Mouse (Mus musculus): ENCODE measurements around the gene Chd8. TPM values are rescaled to one million over a fixed set of nuclear protein-coding genes. Genes with fewer than 3 reads are reported as not detected.

Chd8 gene
- 31.7 and 45.7 TPM in 2 replicates for polyA plus RNA-seq (2012; rRNA removed; ENCODE audit: low replicate concordance)

DNA sequence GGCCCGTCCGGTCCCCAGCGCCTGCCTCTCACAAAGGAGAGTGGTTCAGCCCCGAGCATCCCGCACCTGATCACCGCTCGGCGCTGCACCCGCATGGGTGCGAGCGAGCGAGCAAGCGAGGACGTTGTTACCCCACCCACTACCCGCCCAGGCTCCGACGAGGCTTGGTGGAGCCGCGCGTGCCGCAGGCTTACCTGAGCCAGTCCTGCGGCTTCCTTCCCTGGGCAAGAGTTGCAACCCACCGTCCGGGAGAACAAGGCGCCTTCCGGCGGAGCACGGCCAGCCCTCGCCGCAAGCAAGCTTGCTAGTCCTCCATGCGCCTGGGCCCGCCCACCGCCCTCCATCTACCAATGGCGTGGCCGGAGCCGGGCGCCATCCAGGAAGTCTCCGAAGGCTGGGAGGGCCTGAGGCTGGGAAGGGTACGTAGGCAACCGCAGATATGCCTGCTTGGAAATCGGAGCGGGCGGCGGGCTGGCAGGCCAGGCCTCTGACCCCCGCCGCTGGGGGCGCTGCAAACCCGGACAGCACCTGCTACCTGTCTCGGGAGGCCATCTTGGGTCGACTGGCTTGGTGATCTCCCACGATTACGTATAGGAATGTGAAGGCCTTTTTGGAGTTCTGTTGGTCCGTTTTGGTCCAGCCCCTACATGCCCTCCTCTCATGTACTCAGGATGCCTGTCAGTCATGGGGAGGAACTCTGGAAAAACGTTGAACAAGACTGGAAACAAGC lies at the start of gene Chd8:
Gene Chd8, minus strand, starts transcription at position 297 of the 730 bp plus-strand sequence.

DNA sequence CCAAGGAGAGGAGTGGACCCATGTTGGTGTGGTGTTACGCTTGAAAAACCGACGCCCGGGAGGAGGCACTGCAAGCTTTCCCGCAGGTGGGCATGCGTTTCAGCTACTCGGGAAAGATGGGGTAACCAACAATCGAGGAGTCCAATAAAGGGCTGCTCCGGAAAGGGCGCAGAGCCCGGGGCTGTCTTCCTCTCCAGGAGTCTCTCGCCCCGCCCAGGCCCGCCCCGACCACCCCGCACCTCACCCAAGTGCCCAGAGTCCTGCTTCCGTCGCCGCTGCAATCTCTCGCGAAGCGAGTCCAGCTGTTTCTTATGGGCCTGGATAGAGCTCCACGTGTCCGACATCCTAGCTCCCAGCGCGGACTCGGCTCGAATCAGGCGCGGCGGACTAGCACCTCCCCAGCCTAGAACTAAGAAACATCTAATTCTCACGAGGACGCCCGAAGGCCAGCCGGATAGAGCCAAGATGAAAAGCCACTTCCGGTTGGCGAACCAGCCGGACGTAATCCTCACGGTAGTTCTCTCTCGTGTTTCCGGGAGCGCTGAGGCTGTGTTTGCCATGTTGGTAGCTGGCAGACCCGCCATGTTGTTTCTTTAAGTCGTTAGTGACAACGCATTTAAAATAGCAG lies 47.2 kb upstream of the Chd8 start, which contains the start of gene Mettl3:
Gene Mettl3, minus strand, starts transcription at position 485 of the 628 bp plus-strand sequence.

GRCm38 (mm10) chr14:52278932-52279746 lies 21.6 kb upstream of the Chd8 start, which contains the start of the genes Tox4 and Rab2b:
Gene Tox4 (plus strand): TSS chr14:52279146.
Gene Rab2b (minus strand): TSS chr14:52279545.

GRCm38 (mm10) chr14:52197156-52197878 lies 60.3 kb downstream of the Chd8 start, which contains the start of gene Supt16:
Gene Supt16 (minus strand): TSS chr14:52197416.

Other genes with a start within 250 kb of the Chd8 start
- gene Tmem253, start 242.1 kb downstream of the Chd8 start, polyA plus RNA-seq (2012; rRNA removed; ENCODE audit: low replicate concordance) = 0.65 and 2.1 TPM in 2 replicates
- gene Zfp219, start 237.0 kb downstream of the Chd8 start, polyA plus RNA-seq (2012; rRNA removed; ENCODE audit: low replicate concordance) = 81.4 and 110 TPM in 2 replicates
- not detected in 2 replicates for gene Olfr221, start 215.3 kb downstream of the Chd8 start, polyA plus RNA-seq (2012; rRNA removed; ENCODE audit: low replicate concordance)
- gene Hnrnpc, start 153.8 kb downstream of the Chd8 start, polyA plus RNA-seq (2012; rRNA removed; ENCODE audit: low replicate concordance) = 39.8 and 84.3 TPM in 2 replicates
- gene Rpgrip1, start 147.1 kb downstream of the Chd8 start, polyA plus RNA-seq (2012; rRNA removed; ENCODE audit: low replicate concordance) = 4.7 and 15.7 TPM in 2 replicates
- gene Supt16, start 60.4 kb downstream of the Chd8 start, polyA plus RNA-seq (2012; rRNA removed; ENCODE audit: low replicate concordance) = 4.9 and 9.8 TPM in 2 replicates
- 25.6 and 62.8 TPM in 2 replicates for gene Tox4, start 21.4 kb upstream of the Chd8 start, polyA plus RNA-seq (2012; rRNA removed; ENCODE audit: low replicate concordance)
- gene Rab2b, start 21.8 kb upstream of the Chd8 start, polyA plus RNA-seq (2012; rRNA removed; ENCODE audit: low replicate concordance) = 6.8 and 19.0 TPM in 2 replicates
- gene Mettl3, start 47.3 kb upstream of the Chd8 start, polyA plus RNA-seq (2012; rRNA removed; ENCODE audit: low replicate concordance) = 25.3 and 28.7 TPM in 2 replicates
- gene Sall2, start 71.0 kb upstream of the Chd8 start, polyA plus RNA-seq (2012; rRNA removed; ENCODE audit: low replicate concordance) = 5.8 and 6.0 TPM in 2 replicates
- not detected in 2 replicates for gene Olfr1513, start 98.6 kb upstream of the Chd8 start, polyA plus RNA-seq (2012; rRNA removed; ENCODE audit: low replicate concordance)
- not detected in 2 replicates for gene Olfr1512, start 121.4 kb upstream of the Chd8 start, polyA plus RNA-seq (2012; rRNA removed; ENCODE audit: low replicate concordance)
- not detected in 2 replicates for gene Olfr1511, start 139.6 kb upstream of the Chd8 start, polyA plus RNA-seq (2012; rRNA removed; ENCODE audit: low replicate concordance)
- gene Olfr1510, start 156.6 kb upstream of the Chd8 start, polyA plus RNA-seq (2012; rRNA removed; ENCODE audit: low replicate concordance) = not detected in 2 replicates
- not detected in 2 replicates for gene Olfr1509, start 185.2 kb upstream of the Chd8 start, polyA plus RNA-seq (2012; rRNA removed; ENCODE audit: low replicate concordance)
- not detected in 2 replicates for gene Olfr1508, start 209.7 kb upstream of the Chd8 start, polyA plus RNA-seq (2012; rRNA removed; ENCODE audit: low replicate concordance)
- gene Olfr1507, start 238.0 kb upstream of the Chd8 start, polyA plus RNA-seq (2012; rRNA removed; ENCODE audit: low replicate concordance) = not detected in 2 replicates